Mouse (Mus musculus) megakaryocyte, embryonic 14.5 days (primary cell): ENCODE measurements around the gene Egfr. TPM values are rescaled to one million over a fixed set of nuclear protein-coding genes. Genes with fewer than 3 reads are reported as not detected.

Experiments
- H3K27me3 ChIP-seq: replicated peaks from 2 replicates; pipeline ENCODE3; 2012; ENCODE audit warnings: inconsistent platforms
- H3K36me3 ChIP-seq: replicated peaks from 2 replicates; pipeline ENCODE3; 2012; ENCODE audit warnings: low read length, inconsistent platforms, mixed read lengths
- H3K4me1 ChIP-seq: 2 replicates; pipeline ENCODE4 v1.6.1; 2012; ENCODE audit warnings: inconsistent platforms
- H3K4me3 ChIP-seq: replicated peaks from 2 replicates; pipeline ENCODE3; 2012; ENCODE audit warnings: moderate library complexity, mild to moderate bottlenecking, inconsistent platforms
- H3K9me3 ChIP-seq: 2 replicates; pipeline ENCODE4 v1.6.1; 2012; ENCODE audit warnings: inconsistent platforms
- FLI1 ChIP-seq: IDR thresholded peaks from 2 replicates; pipeline ENCODE4 v1.6.1; 2012; ENCODE audit warnings: low read length, inconsistent platforms, mixed read lengths
- GATA1 ChIP-seq: IDR thresholded peaks from 3 replicates; pipeline ENCODE4 v1.6.1; 2012; ENCODE audit warnings: mixed read lengths, low read length, inconsistent platforms, borderline replicate concordance
- polyA plus RNA-seq: library from polyadenylated mRNA; stranded (reverse); fragments of >175 nt; gene quantifications from 2 replicates; pipeline ENCODE4 v1.2.3, GENCODE M21; 2012; ENCODE audit warnings: low replicate concordance; ENCODE audit not compliant: insufficient read depth

The Egfr gene
- polyA plus RNA-seq, 1 experiment = not detected

DNA sequence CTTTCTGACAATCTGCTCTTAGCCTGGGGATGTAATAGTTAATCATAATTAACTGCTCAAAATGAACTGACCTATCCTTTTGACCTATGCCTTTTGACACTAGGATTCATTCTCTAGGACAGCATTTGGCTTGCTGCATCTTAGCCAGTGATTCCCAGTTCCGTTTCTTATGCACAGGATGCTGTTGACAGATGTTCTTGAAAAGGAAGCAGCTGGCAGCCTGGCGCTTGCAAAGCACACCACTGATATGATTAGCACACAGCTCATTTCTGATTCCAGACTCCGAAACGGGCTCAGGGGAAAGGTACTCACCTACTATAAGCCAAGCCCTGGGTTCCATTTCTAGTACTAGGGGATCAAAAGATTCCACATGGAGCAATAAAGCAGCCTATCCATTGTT is 20.7 kb downstream of the Egfr start:
- Histone ChIP-seq H3K9me3 (no peaks in the 10 kb centered on the region), H3K4me1 (peaks cover 4% of the 10 kb centered on the region), H3K4me3 (no peak overlapping the region), H3K27me3 (peaks cover 2% of the 10 kb centered on the region), H3K36me3 (no peaks in the 10 kb centered on the region)
- no peak for TF ChIP-seq FLI1
- TF ChIP-seq GATA1 = no peak

DNA sequence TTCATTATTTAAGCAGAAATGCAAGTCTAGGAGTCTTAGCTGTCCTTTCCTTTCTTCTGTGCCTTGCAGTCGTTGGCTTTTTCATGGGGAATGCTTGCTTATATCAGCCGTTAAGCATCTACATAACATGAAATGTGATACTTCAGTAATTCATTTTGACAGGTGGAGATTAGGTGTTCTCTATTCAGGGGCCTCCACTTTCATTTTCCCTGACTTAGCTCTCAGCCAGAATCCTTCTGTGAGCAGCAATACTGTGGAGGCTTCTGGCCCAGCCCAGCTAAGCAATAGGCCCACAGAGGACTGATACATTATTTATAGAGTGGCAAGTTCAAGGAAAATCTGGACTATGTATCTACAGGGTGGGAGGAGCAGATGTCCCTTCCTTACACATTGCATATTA is 25.0 kb downstream of the Egfr start:
- H3K27me3 ChIP-seq = no peaks in the 10 kb centered on the region
- H3K4me3 ChIP-seq = no peak overlapping the region
- TF ChIP-seq FLI1 = no peak
- TF ChIP-seq GATA1 = no peak
- peaks cover 4% of the 10 kb centered on the region for H3K4me1 ChIP-seq
- no peaks in the 10 kb centered on the region for H3K9me3 ChIP-seq
- H3K36me3 ChIP-seq = no peaks in the 10 kb centered on the region

DNA sequence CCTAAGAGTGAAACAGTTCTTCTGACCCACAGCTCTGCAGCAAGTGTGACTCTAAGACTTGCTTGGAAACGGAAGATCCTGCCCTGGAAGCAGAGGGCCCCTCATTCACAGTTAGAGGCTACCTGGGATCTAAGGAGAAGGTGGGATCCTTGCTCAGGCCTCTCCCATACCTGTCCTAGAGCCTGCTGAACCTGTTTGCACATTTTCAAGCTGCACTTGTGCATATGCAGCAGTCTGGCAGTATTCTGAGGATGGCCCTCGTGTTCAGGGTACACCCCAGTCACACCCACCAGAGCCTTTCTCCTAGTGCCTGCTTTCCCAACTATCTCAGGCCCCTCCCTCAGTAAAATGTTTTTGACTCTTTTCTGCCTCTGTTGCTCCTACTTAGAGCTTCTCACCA is 29.6 kb downstream of the Egfr start:
- Histone ChIP-seq H3K27me3 (no peaks in the 10 kb centered on the region), H3K4me3 (no peak overlapping the region), H3K36me3 (no peaks in the 10 kb centered on the region), H3K9me3 (no peaks in the 10 kb centered on the region), H3K4me1 (no peaks in the 10 kb centered on the region)
- TF ChIP-seq GATA1 (no peak), FLI1 (no peak)

DNA sequence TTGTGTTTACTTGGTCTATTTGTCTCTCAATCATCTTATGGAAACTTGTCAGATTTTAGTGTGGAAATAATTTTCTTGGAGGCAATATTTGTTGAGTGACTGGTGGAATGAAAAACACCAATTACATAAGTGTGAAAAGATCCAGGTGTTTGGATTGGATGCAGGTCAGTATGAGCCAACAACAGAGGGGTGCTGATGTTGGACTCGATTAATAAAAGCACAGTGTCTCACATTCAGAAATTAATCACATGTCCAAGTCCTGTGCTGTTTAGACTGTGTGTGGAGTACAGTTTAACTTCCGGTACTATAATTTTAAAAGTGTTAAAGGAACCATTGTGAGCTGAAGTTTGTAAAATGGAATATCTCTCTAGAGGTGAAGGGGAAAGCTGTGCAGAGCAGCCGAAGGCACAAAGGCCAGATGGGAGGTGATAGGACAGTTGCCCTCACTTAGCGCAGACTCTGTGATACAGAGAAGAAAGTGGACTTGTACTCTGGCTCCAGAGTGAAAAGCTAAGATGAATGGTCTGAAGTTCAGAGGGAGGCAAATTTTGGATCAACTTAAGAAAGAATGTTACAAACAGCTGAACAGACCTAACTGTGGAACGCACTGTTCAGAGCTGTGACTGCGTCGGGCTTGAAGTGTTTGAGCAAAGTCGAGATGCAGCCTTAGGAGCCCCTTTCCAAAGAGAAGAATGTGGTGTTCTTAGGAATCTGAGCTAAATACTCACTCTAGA is 32.1 kb downstream of the Egfr start:
- Histone ChIP-seq H3K27me3 (no peaks in the 10 kb centered on the region), H3K4me1 (no peaks in the 10 kb centered on the region), H3K4me3 (no peak overlapping the region), H3K9me3 (no peaks in the 10 kb centered on the region), H3K36me3 (no peaks in the 10 kb centered on the region)
- no peak for TF ChIP-seq GATA1
- TF ChIP-seq FLI1 = no peak

DNA sequence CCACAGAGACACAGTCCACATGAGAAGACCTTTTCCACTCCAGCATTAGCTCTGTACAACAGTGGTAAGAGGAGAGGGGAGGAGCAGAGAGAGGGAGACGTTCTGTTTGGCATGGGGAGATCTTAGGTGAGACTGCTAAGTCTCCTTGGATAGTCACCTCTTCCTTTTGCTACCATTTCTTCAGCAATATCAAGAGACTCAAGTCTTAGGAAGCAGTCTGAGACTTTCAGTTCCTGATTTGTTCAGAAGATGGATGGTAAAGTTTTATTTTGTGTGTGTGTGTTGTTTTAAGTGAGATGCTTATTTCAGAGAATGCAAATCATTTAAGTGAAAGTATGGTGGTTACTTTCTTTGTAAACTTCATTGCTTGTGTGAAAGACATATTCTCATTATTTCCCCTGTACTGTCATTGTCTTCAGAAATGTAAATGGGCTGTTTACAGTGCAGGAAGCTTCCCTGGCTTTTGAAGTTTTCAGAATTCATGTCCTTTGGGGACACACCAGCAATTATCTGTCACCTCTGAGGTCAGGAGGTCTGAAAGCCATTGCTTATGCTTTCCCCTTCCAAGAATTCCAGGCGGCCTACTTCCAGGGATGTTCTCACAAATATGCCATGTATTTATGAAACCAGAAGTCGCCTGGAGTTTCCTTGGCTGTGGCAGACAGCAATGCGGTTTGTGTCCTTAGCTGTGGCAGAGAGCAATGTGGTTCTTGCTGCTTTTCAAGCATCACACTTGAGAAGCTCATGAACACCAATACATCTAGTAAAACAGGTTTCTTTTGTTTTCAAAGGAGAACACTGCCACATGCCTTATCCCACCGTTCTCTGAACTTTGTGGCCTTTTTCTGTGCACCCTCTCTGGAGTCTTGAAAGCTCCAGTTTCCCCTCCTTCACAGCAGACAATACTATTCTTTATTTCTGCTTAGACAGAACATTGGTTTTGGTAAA is 40.9 kb downstream of the Egfr start:
- Histone ChIP-seq H3K9me3 (no peaks in the 10 kb centered on the region), H3K4me1 (no peaks in the 10 kb centered on the region), H3K36me3 (no peaks in the 10 kb centered on the region), H3K27me3 (no peaks in the 10 kb centered on the region), H3K4me3 (no peak overlapping the region)
- no peak for TF ChIP-seq GATA1
- no peak for TF ChIP-seq FLI1

DNA sequence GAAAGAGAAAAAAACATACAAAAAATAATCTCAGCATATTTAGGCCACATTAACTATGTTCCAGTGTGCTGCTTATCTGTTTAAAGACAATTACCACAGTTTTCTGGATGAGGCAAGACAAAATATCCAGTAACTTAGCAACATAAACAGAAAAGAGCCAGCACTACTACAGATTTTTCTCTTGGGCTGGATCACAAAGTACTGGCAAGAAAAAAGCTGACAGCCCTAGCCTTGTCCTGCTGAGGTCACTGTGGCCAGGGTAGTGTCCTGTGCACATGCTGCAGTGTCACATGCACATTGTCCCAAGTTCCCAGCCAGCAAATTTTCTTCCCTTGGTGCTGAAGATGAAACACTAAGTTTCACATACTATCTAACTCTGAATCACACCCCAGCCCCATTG is 43.0 kb downstream of the Egfr start:
- no peak for TF ChIP-seq FLI1
- TF ChIP-seq GATA1 = no peak
- Histone ChIP-seq H3K9me3 (no peaks in the 10 kb centered on the region), H3K36me3 (no peaks in the 10 kb centered on the region), H3K4me1 (no peaks in the 10 kb centered on the region), H3K27me3 (no peaks in the 10 kb centered on the region), H3K4me3 (no peak overlapping the region)

DNA sequence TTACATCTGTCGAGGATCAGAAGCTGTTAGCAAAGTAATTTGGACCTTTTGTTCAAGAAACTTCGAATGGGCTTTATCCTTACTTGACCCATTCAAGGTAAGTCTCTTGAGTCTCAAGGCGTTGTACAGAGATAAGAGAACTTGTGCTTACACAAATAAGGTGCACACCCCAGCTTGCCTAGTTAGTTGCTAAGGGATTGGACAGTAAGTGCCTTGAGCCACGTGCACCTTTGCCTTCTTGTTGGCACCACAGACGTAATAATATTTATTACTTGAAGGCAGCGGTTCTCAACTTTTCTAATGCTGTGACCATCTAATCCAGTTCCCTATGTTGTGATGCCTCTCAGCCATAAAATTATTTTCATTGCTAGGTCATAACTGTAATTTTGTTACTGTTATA is 43.5 kb downstream of the Egfr start:
- Histone ChIP-seq H3K9me3 (no peaks in the 10 kb centered on the region), H3K4me1 (no peaks in the 10 kb centered on the region), H3K36me3 (no peaks in the 10 kb centered on the region), H3K4me3 (no peak overlapping the region), H3K27me3 (no peaks in the 10 kb centered on the region)
- TF ChIP-seq FLI1 = no peak
- no peak for TF ChIP-seq GATA1

DNA sequence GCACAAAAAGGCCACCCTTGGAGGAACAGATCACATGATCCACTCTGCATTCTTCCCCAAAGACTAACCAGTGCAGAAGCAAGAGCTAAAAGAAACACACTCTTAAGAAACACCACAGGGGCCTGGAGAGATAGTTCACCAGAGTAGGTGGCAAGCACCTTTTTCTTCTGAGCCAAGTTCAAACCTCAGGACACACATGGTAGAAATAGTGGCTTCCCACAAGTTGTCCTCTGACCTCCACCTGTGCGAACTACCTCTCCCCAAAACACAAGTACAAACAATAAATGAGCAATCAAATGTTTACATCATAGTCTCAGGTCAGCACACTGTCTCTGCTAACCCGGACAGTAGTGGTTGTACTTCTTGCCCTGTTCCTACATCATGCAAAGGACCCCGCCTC is 45.5 kb downstream of the Egfr start:
- Histone ChIP-seq H3K4me3 (no peak overlapping the region), H3K9me3 (no peaks in the 10 kb centered on the region), H3K36me3 (no peaks in the 10 kb centered on the region), H3K4me1 (no peaks in the 10 kb centered on the region), H3K27me3 (no peaks in the 10 kb centered on the region)
- TF ChIP-seq GATA1 (no peak), FLI1 (no peak)

DNA sequence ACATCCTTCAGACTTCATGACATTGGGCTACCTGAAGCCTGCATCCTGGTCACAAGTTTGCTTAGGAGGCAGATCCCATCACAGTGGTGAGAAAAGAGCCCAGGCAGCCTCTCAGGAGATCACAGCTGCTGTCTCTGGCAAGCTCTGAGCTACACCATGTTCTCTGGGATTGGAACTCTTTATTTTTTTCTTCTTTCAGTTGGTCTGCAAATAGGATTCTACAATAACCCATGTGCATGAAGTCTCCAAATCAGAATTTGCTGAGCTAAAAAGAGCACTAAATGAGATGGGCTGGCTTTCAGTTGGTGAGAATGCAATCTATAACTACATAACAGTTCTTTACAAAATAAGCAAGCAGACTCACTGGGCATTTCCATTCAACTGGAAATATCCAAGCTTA is 46.1 kb downstream of the Egfr start:
- TF ChIP-seq FLI1 (no peak), GATA1 (no peak)
- Histone ChIP-seq H3K9me3 (no peaks in the 10 kb centered on the region), H3K4me3 (no peak overlapping the region), H3K27me3 (no peaks in the 10 kb centered on the region), H3K4me1 (no peaks in the 10 kb centered on the region), H3K36me3 (no peaks in the 10 kb centered on the region)

DNA sequence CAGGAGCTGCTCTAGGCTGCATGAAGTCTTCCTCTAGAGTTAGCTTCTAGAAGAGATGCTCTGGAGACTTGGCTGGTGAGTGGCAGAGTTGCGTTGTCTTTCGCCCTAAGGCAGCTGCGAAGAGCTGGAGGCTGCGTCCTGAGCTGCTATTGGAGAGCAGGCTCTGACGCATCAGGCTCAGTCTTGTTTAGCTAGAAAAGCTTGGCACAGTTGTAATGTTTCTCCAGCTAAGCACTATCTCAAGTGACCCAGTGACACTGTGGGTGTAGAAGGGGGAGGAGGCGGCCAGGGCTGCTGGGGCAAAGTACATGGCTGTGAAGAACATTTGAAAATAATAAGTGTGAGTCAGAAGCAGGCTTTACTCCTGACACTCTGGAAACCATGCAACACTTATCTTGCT is 48.5 kb downstream of the Egfr start:
- Histone ChIP-seq H3K4me3 (no peak overlapping the region), H3K36me3 (no peaks in the 10 kb centered on the region), H3K27me3 (no peaks in the 10 kb centered on the region), H3K9me3 (no peaks in the 10 kb centered on the region), H3K4me1 (no peaks in the 10 kb centered on the region)
- TF ChIP-seq GATA1 (no peak), FLI1 (no peak)
